Mouse (Mus musculus): ENCODE measurements around the gene Sim2. TPM values are rescaled to one million over a fixed set of nuclear protein-coding genes. Genes with fewer than 3 reads are reported as not detected.

Sim2 gene
- under 1 TPM in 1 of 4 experiments, not detected in 3; 0.06 TPM for total RNA-seq (2022)

GRCm38 (mm10) chr16:94084711-94085602 lies at the start of gene Sim2:
Gene Sim2 (plus strand): TSS chr16:94084931.
- DNase-seq (ENCODE audit: low spot score) = no peak

DNA sequence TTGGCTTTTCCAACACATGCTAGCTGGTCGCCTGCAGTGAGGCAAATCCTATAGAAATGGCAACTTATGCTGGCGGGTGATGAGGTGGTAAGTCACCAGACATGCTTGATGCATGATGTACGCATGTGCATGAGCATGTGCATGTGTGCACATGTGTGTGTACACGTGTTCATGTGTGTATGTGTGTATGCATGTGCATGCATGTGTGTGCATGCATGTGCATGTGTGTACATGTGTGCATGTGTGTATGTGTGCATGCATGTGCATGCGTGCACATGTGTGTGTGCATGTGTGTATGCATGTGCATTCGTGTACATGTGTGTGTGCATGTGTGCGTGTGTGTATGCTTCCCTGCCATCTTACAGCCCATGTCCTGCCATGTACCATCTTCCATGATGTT lies 47.5 kb upstream of the Sim2 start:
- no peak for DNase-seq (ENCODE audit: low spot score)

GRCm38 (mm10) chr16:94038272-94038985 lies 46.3 kb upstream of the Sim2 start:
- peak; percentile 55 for DNase-seq (ENCODE audit: low spot score)

DNA sequence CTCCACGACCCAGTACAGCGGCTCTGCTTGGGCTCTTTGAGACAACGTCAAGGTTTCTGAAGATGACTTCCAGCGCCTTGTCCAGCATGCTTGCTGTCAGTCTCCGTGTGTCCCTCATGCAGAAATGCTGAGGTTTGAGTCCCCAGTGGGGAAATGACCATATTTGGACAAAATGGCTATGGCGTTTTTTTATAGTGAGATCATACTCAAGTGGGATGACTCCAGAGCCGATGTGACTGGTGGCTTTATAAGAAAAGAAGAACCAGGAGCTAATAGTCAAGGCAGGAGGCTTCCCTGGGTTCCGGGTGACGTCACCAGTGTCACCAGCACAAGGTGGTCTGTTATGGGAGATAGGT lies 45.8 kb upstream of the Sim2 start:
- DNase-seq (ENCODE audit: low spot score) = no peak

DNA sequence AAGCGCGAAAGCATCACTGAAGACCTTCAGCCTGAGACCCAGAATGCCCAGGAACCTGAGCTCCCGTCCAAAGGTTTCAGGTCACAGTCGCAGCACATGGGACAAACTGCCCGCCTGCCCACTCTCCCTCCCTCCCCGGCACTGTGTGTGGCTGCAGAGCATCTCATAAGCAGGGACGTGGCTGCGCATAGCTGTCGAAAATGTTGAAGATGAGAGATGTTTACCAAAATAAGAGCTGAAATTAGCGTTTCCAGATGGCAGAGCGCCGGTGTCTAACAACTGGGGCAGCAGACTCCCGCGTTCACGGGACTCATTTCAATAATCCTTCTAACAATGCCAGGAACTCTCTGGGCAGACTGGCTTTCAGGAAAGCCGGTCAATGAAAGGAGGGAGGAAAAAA lies 44.2 kb upstream of the Sim2 start:
- DNase-seq (ENCODE audit: low spot score) = no peak

- no peak for DNase-seq (ENCODE audit: low spot score)
These were observed 43.5 kb upstream of the Sim2 start for GRCm38 (mm10) chr16:94041065-94041712.

- DNase-seq (ENCODE audit: low spot score) = no peak
These were observed 40.9 kb upstream of the Sim2 start for GRCm38 (mm10) chr16:94043797-94044196.

GRCm38 (mm10) chr16:94044996-94045395 lies 39.7 kb upstream of the Sim2 start:
- no peak for DNase-seq (ENCODE audit: low spot score)

DNA sequence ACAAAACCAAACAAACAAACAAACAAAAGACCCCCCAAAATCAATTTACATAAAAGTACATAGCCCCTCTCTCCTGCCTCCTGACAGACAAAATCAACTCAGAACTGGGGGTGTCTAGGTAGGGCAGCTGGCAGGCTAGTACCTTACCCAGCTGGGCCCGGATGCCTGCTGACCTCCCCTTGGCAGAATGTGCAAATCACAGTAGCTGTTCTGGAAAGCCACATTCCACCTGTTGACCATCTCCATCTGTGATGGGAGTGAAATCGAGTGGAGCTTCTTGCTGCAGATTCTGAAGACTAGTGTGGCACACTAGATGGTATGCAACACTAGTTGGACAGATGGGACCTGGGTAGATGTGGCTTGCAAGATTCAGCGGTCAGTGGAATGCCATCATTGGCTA lies 34.4 kb upstream of the Sim2 start:
- DNase-seq (ENCODE audit: low spot score) = no peak

DNA sequence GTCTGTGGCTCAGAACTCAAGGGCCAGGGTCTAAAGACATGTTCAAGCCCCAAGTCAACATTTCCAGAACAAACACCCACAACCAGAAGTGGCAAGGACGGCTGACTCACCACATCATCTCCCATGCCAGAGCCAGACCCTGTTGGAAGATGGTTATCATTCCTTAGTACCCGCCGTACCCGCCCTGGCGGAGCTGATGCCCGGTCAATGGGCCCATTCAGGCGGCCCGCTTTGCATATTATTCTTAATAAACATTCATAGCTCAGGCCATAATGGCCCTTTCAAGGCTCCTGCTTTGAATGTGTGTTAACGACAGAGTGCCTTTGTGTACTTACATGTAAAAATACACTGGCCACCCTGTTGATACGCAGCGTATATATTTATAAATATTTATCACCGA lies 29.6 kb upstream of the Sim2 start:
- DNase-seq (ENCODE audit: low spot score) = no peak

GRCm38 (mm10) chr16:94055576-94055975 lies 29.2 kb upstream of the Sim2 start:
- no peak for DNase-seq (ENCODE audit: low spot score)

DNA sequence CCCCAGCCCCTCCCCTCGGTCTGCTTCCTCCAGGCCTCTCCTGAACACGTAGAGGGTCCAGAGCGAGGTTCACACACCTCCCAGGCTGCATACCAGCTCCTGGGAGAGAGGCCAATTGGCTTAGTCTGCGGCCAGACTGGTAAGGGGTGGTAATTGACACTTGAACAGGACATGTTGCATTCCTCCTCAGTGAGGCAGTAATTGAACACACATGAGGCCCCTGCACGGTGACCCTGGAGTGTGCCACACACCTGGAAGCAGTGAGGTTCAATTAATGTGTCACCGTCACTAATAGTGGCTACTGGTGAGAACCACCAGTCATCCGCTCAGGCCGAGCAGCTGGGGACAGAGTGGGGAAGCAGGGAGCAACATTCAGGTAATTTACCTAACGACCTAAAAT lies 24.9 kb upstream of the Sim2 start:
- no peak for DNase-seq (ENCODE audit: low spot score)

GRCm38 (mm10) chr16:94064211-94064610 lies 20.5 kb upstream of the Sim2 start:
- no peak for DNase-seq (ENCODE audit: low spot score)

DNA sequence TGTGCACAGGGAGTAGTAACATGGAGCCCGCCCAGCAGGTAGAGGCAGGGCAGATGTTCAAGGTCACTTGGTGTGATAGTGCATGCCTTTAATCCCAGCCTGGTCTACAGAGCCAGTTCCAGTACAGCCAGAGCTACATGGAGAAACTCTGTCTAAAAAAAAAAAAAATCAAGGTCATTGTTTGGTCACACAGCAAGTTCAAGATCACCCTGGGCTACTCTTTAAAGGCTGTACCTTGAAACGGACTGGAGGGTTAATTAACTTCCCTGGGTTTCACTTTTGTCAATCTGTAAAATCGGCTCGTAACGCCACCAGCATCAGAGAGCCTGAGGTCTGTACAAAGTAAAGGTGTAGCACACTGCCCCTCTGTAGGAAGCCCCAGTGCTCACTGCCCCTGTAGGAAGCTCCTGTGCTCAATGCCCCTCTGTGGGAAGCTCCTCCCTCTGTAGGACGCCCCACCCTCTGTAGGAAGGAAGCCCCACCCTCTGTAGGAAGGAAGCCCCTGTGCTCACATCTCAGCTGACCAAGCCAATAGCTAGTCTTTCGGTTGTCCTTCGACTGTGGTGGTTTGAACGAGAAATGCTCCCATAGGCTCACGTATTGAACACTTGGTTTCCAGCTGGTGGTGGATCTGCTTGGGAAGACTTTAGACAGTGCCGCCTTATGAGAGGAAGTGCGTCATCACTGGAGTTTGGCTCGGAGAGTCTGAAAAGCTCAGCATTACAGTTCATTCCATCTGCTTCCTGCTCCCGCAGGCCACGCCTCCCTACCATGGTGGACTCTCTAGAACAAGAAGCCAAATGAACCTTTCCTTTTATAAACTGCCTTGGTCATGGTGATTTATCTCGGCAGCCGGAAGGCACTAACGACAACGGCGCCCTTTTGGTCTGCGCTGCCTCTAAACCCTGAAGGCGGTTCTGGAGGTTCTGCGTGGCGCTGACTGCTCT lies 18.7 kb upstream of the Sim2 start:
- DNase-seq (ENCODE audit: low spot score) = no peak

GRCm38 (mm10) chr16:94066771-94067170 lies 18.0 kb upstream of the Sim2 start:
- DNase-seq (ENCODE audit: low spot score) = no peak

DNA sequence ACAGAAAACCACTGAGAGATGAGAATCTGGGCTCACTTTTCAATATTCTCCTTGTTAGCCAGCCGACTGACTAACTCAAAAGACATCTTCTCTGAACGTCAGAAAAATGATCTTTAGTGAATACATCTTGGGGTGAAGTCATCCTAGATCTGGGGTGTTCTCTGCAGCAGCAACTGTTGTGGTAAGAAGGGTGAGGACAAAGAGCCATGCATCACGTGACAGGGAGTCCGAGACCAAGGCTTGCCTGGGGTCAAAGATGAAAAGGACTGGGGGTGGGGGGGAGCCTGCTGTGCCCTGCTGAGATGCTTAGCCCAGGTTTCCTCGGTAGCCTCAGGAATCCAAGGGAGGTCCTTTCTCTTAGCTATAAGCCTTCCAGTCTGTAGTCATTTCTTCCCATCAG lies 17.5 kb upstream of the Sim2 start:
- no peak for DNase-seq (ENCODE audit: low spot score)

GRCm38 (mm10) chr16:94069061-94069460 lies 15.7 kb upstream of the Sim2 start:
- DNase-seq (ENCODE audit: low spot score) = no peak

DNA sequence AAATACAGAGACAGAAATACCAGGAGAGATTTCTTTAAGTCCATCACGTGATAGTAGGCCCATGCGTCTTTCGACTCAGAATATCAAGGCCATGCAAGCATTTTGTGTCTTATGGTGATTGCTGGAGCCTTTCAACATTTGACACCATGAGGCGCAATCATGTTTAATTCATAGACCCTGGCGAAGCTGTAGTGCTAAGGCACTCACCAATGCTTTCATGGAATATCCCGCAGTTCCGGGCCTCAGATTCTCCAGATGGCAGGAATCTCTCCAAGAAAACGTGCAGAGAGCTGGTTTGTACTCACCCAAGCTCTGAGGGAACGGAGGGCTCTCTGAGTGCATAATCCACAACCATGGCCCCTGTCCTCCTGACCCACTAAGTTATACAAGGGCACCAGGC lies 13.8 kb upstream of the Sim2 start:
- DNase-seq (ENCODE audit: low spot score) = no peak

DNA sequence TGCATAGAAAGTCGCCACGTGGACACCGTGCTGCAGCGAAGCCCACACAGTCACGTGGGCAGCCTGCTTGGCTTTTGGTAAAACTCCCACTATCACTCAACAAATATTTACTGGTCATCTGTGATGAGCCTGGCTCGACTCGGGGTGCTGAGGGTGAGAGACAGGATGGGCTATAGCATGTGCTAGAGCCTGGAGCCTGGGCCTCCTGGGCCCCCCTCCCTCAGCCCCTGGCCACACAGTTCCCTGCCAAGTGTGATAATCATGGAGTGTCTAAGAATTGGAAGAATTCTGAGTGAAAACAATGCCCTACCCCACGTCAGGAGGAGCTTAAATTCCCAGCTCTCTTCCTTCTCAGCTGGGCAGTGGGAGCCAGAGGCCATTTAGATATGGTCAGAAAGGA lies 13.3 kb upstream of the Sim2 start:
- no peak for DNase-seq (ENCODE audit: low spot score)

DNA sequence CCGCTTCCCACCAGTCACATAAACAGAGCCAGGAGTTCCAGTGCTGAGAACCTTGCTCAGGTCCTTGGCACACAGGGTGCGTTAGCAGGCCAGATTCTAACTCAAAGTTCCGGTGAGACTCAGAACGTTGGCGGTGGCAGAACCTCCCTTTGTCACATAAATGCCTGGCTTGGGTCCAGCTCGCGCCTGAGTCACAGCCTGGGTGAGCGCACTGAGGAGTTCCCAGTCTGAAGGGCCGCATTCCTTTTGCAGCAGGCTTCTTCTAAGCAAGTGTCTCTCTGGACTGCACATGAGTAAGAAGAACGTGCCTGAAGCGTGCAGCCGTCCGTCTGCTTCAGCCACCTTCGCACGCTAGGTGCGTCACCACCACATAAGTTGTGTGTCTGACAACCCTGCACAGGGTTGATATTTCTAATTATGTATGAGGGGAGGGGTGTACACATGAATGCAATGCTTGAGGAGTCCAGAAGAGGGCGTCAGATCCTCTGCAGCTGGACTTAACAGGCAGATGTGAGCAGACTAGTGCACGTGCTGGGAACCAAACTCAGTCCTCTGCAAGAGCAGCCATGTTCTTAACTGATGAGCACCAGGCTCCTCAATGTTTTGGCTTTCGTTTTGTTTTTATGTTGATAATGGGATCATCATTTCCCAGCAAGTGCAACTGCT lies 9.2 kb upstream of the Sim2 start:
- DNase-seq (ENCODE audit: low spot score) = no peak

All from heart, adult 8-10 months (tissue).